Mouse (Mus musculus): ENCODE data around the gene Rps9. TPM values are rescaled to one million over a fixed set of nuclear protein-coding genes. Genes with fewer than 3 reads are reported as not detected.
"Not testable (repeated sequence)": the region's sequence is repeated elsewhere in the genome, so short reads cannot be mapped to it uniquely, and the experiment has no call there.

The Rps9 gene
- total and polyA plus RNA-seq, 3 experiments: 2,959 to 5,555 (median 4,060) TPM

DNA sequence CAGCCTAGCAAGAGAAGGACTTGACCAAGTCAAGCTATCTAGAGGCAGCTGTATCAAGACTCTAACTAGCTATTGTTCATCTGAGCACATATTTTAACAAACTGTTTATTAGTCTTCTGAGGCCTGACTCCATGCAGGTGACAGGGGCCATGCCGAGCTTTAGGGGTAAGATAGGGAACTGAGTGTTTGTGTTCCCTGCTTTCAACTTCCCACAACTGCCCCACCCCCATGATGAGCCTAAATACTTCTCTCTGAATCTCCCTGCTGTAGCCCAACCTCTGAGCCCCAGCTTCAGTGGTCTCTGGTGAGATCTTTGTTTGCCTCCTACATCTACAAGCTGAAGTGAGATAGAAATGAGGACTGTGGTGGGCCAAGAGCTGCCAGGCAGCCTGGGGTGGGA, 11.5 kb downstream of the Rps9 start:
- Histone ChIP-seq H3K4me1 (ENCODE audit: control insufficient read depth in 1 of 2, insufficient read depth in 2 of 2) (peaks cover 11 to 40% of the 10 kb centered on the region in 2 experiments), H3K4me3 (replicated peaks in 1 of 3; ENCODE audit: low read depth in 2 of 3, low read length in 2 of 3, poor library complexity in 1 of 3) (no peak overlapping the region), H3K4me2 (ENCODE audit: insufficient read depth, low read depth, poor library complexity, severe bottlenecking) (no peak overlapping the region), H3K36me3 (replicated peaks in 1 of 2; ENCODE audit: control insufficient read depth in 1 of 2, insufficient read depth in 1 of 2, low read length in 1 of 2) (peaks cover 0 to 25% of the 10 kb centered on the region in 2 experiments), H3K79me2 (replicated peaks; ENCODE audit: control insufficient read depth, extremely low read depth, insufficient read depth, poor library complexity, severe bottlenecking) (no peaks in the 10 kb centered on the region), H3K27me3 (replicated peaks) (no peaks in the 10 kb centered on the region), H3K27ac (ENCODE audit: insufficient read depth, low read depth) (no peak overlapping the region), H3K9ac (ENCODE audit: insufficient read depth, low read depth) (no peak overlapping the region), H3K9me3 (replicated peaks; ENCODE audit: low read length) (no peaks in the 10 kb centered on the region)
- dilution Hi-C loops (cut with MboI; ENCODE audit: extremely low pct_ligation_motif_present, extremely low pct_unique_long_range_greater_than_20kb, low sequenced_read_pairs) (no loop called here), in situ Hi-C loops (cut with MboI; ENCODE audit: low pct_ligation_motif_present, low pct_unique_long_range_greater_than_20kb, low sequenced_read_pairs) (no loop called here)
- no peak for DNase-seq (ENCODE audit: extremely low read depth)
- no peak for TF ChIP-seq UBTF (IDR thresholded peaks at IDR 0.05; ENCODE audit: low read depth, low read length)
- TF ChIP-seq PAX5 (IDR thresholded peaks at IDR 0.05; ENCODE audit: low read length): no peak
- TF ChIP-seq ZC3H11A (IDR thresholded peaks at IDR 0.05; ENCODE audit: low read depth, low read length): no peak
- no peak for TF ChIP-seq MAX (IDR thresholded peaks at IDR 0.05; ENCODE audit: low read length)
- no peak for TF ChIP-seq E2F4 (IDR thresholded peaks at IDR 0.05; ENCODE audit: insufficient replicate concordance, low read depth, low read length)
- no peak for TF ChIP-seq USF1 (IDR thresholded peaks at IDR 0.05; ENCODE audit: low read depth, low read length)
- no peak for TF ChIP-seq GABPA (IDR thresholded peaks at IDR 0.05; ENCODE audit: insufficient replicate concordance, low read depth, low read length)
- TF ChIP-seq KAT2A (IDR thresholded peaks at IDR 0.05; ENCODE audit: insufficient replicate concordance, low read length): no peak
- no peak for TF ChIP-seq ZNF384 (IDR thresholded peaks at IDR 0.05; ENCODE audit: low read depth, low read length)
- no peak for TF ChIP-seq HCFC1 (IDR thresholded peaks at IDR 0.05; ENCODE audit: low read depth, low read length)
- TF ChIP-seq JUND (conservative IDR thresholded peaks at IDR 0.05; ENCODE audit: low read depth, low read length): no peak
- no peak for TF ChIP-seq IRF4 (IDR thresholded peaks at IDR 0.05; ENCODE audit: low read depth, low read length)
- no peak for TF ChIP-seq BHLHE40 (IDR thresholded peaks at IDR 0.05; ENCODE audit: low read depth, low read length)
- TF ChIP-seq NELFE (IDR thresholded peaks at IDR 0.05; ENCODE audit: low read depth, low read length): no peak
- TF ChIP-seq MAFK (IDR thresholded peaks at IDR 0.05; ENCODE audit: insufficient replicate concordance, low read length): no peak
- no peak for TF ChIP-seq MXI1 (IDR thresholded peaks at IDR 0.05; ENCODE audit: low read depth, low read length)
- TF ChIP-seq SMC3 (IDR thresholded peaks at IDR 0.05; ENCODE audit: low read depth, low read length): no peak
- TF ChIP-seq RAD21 (IDR thresholded peaks at IDR 0.05; ENCODE audit: low read depth, low read length): no peak
- no peak for TF ChIP-seq ZKSCAN1 (IDR thresholded peaks at IDR 0.05; ENCODE audit: borderline replicate concordance, low read depth, low read length)

DNA sequence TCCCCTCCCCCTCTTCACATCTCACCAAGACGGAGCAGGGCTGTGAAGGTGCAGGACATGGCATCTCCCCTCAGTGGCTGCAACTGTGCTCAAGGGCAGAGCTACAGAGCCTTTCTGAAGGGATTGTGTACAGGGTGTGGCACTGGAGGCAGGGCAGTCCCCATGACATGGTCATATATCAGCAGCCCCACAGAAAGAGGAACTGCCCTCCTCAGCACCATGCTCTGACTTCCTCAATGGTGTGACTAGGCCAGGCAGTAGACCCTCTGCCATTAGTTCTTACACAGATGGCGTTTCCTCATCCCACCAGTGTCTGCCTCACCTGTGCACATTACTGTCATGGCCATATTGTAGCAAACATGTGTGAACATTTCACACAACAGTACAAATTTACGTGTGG, 16.5 kb downstream of the Rps9 start, which contains the start of gene Pirb:
TSS of gene Pirb (minus strand) at position 124 of the 400 bp plus-strand sequence.
- H3K79me2 ChIP-seq (replicated peaks; ENCODE audit: control insufficient read depth, extremely low read depth, insufficient read depth, poor library complexity, severe bottlenecking); H3K27me3 ChIP-seq (replicated peaks); DNase-seq (ENCODE audit: extremely low read depth); H3K4me1 ChIP-seq (ENCODE audit: control insufficient read depth in 1 of 2, insufficient read depth in 2 of 2); H3K9me3 ChIP-seq (replicated peaks; ENCODE audit: low read length); H3K4me2 ChIP-seq (ENCODE audit: insufficient read depth, low read depth, poor library complexity, severe bottlenecking); H3K27ac ChIP-seq (ENCODE audit: insufficient read depth, low read depth); dilution Hi-C loops (cut with MboI; ENCODE audit: extremely low pct_ligation_motif_present, extremely low pct_unique_long_range_greater_than_20kb, low sequenced_read_pairs); H3K4me3 ChIP-seq (replicated peaks in 1 of 3; ENCODE audit: low read depth in 2 of 3, low read length in 2 of 3, poor library complexity in 1 of 3); H3K9ac ChIP-seq (ENCODE audit: insufficient read depth, low read depth); in situ Hi-C loops (cut with MboI; ENCODE audit: low pct_ligation_motif_present, low pct_unique_long_range_greater_than_20kb, low sequenced_read_pairs); H3K36me3 ChIP-seq (replicated peaks in 1 of 2; ENCODE audit: control insufficient read depth in 1 of 2, insufficient read depth in 1 of 2, low read length in 1 of 2): not testable (repeated sequence)

DNA sequence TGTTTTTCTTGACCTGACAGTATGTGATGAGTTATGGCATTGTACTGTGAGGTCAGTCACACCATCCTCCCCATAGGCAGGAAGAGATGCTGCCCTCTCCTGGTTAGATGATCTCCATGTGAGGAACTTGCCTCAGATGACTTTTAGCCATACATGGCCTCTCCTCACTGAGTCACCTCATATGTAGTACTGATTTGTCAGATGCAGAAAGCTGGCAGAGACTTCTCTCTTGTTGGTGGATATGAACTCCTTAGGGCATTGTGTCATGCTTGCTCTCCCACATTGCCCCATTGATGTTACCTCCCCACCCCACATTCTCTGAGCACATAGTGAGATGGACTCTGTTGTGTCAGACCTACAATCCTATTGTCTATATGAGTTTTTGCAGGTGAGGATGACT, 21.7 kb downstream of the Rps9 start:
- H3K4me3 ChIP-seq (replicated peaks in 1 of 3; ENCODE audit: low read depth in 2 of 3, low read length in 2 of 3, poor library complexity in 1 of 3); dilution Hi-C loops (cut with MboI; ENCODE audit: extremely low pct_ligation_motif_present, extremely low pct_unique_long_range_greater_than_20kb, low sequenced_read_pairs); H3K9me3 ChIP-seq (replicated peaks; ENCODE audit: low read length); H3K4me2 ChIP-seq (ENCODE audit: insufficient read depth, low read depth, poor library complexity, severe bottlenecking); H3K27ac ChIP-seq (ENCODE audit: insufficient read depth, low read depth); H3K4me1 ChIP-seq (ENCODE audit: control insufficient read depth in 1 of 2, insufficient read depth in 2 of 2); DNase-seq (ENCODE audit: extremely low read depth); H3K9ac ChIP-seq (ENCODE audit: insufficient read depth, low read depth); H3K27me3 ChIP-seq (replicated peaks); H3K36me3 ChIP-seq (replicated peaks in 1 of 2; ENCODE audit: control insufficient read depth in 1 of 2, insufficient read depth in 1 of 2, low read length in 1 of 2); in situ Hi-C loops (cut with MboI; ENCODE audit: low pct_ligation_motif_present, low pct_unique_long_range_greater_than_20kb, low sequenced_read_pairs); H3K79me2 ChIP-seq (replicated peaks; ENCODE audit: control insufficient read depth, extremely low read depth, insufficient read depth, poor library complexity, severe bottlenecking): not testable (repeated sequence)

DNA sequence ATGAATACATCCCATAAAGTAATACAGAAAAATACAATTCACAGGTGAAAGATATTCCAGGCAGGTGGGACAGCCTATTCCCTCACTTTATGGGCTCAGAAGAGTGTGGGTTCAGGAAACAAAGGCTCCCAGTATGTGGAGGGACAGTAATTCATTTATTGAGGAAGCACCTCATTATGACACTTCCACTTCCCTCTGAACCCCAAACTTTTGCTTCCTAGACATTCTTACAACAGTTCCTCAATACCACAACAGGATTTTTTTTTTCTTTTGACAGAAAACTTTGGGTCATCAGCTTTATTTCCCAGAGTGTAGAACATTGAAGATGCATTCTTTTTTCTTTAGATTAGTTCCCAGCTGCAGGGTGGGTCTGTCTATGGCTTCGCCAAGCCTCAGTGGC, 28.9 kb downstream of the Rps9 start:
- H3K9me3 ChIP-seq (replicated peaks; ENCODE audit: low read length); H3K4me3 ChIP-seq (replicated peaks in 1 of 3; ENCODE audit: low read depth in 2 of 3, low read length in 2 of 3, poor library complexity in 1 of 3); H3K4me1 ChIP-seq (ENCODE audit: control insufficient read depth in 1 of 2, insufficient read depth in 2 of 2); H3K79me2 ChIP-seq (replicated peaks; ENCODE audit: control insufficient read depth, extremely low read depth, insufficient read depth, poor library complexity, severe bottlenecking); H3K9ac ChIP-seq (ENCODE audit: insufficient read depth, low read depth); in situ Hi-C loops (cut with MboI; ENCODE audit: low pct_ligation_motif_present, low pct_unique_long_range_greater_than_20kb, low sequenced_read_pairs); H3K36me3 ChIP-seq (replicated peaks in 1 of 2; ENCODE audit: control insufficient read depth in 1 of 2, insufficient read depth in 1 of 2, low read length in 1 of 2); H3K27ac ChIP-seq (ENCODE audit: insufficient read depth, low read depth); H3K27me3 ChIP-seq (replicated peaks); dilution Hi-C loops (cut with MboI; ENCODE audit: extremely low pct_ligation_motif_present, extremely low pct_unique_long_range_greater_than_20kb, low sequenced_read_pairs); H3K4me2 ChIP-seq (ENCODE audit: insufficient read depth, low read depth, poor library complexity, severe bottlenecking); DNase-seq (ENCODE audit: extremely low read depth): not testable (repeated sequence)

Measured in CH12.LX (cell line).